Mouse (Mus musculus) limb, embryonic 10.5 days (tissue): ENCODE measurements around the gene Ntn5. TPM values are rescaled to one million over a fixed set of nuclear protein-coding genes. Genes with fewer than 3 reads are reported as not detected.

Experiments used
- DNase-seq: peaks from one replicate; pipeline ENCODE4 v3.0.0-alpha.2; 2017; ENCODE audit warnings: low spot score
- H3K27ac ChIP-seq: fragments of 300-500 bp; sonication (generic); 2 replicates; pipeline ENCODE4 v1.5.1; 2016; ENCODE audit warnings: mild to moderate bottlenecking
- H3K27me3 ChIP-seq: fragments of 300-500 bp; sonication (generic); 2 replicates; pipeline ENCODE4 v1.6.1; 2016; ENCODE audit warnings: low read depth, mild to moderate bottlenecking; ENCODE audit not compliant: poor library complexity, severe bottlenecking
- H3K36me3 ChIP-seq: fragments of 300-500 bp; sonication (generic); 2 replicates; pipeline ENCODE4 v1.6.1; 2016; ENCODE audit warnings: mild to moderate bottlenecking, moderate library complexity
- H3K4me1 ChIP-seq: fragments of 300-500 bp; sonication (generic); 2 replicates; pipeline ENCODE4 v1.6.1; 2016
- H3K4me3 ChIP-seq: fragments of 300-500 bp; sonication (generic); 2 replicates; pipeline ENCODE4 v1.5.1; 2016; ENCODE audit warnings: mild to moderate bottlenecking, moderate library complexity
- H3K9me3 ChIP-seq: fragments of 300-500 bp; sonication (generic); replicated peaks from 2 replicates; pipeline ENCODE4 v1.6.1; 2016; ENCODE audit warnings: mild to moderate bottlenecking
- WGBS: fragments of 180-500 bp; shearing (Covaris S2); methylation state at CpG from one replicate; pipeline ENCODE4 v1.1.7; 2016; 5-methylcytosine and 5-hydroxymethylcytosine counted together
- polyA plus RNA-seq: library from polyadenylated mRNA; unstranded; fragments of >200 nt; fragmentation: Nextera tagmentation; extraction: Ambion mirVana; gene quantifications from 2 replicates; pipeline ENCODE4 v1.2.1, GENCODE M21; 2016

Ntn5 gene
- 0.16 and 0.39 TPM in 2 replicates for polyA plus RNA-seq

DNA sequence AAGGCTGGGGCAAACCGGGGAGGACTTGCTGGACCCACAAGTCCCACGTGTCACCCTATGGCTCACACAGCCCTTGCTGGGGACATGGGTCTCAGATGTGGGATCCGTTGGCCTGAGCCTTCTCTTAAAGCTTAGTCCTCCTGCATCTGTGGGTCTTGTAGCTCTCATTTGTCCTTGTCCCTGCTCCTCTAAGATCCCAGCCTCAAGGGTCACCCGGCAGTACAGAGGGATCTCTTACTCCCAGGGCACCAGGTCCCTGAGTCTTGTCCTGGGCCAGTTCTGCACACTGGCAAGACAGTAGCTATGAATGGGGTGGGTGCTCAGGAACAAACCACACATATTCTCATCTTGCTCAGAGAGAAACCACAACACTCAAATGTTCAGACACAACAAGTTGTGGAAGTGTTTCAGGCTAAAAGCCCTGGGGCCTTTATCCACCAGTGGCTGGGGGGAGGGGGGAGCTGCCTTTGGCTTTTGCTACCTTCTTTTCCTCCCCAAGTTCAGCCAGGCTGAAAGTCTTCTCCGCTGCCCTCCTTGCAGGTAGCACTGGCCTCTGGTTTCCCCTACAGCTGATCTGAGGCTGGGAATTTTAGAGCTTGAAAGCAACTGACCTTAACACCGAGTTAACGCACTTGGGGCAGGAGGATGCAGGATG is at the start of gene Ntn5:
Gene Ntn5 (plus strand): TSS at position 627 of the 655 bp plus-strand sequence.
- Histone ChIP-seq H3K4me1 (peaks cover 43% of the 10 kb centered on the region), H3K27me3 (no peaks in the 10 kb centered on the region), H3K27ac (peak within 1 kb of the TSS; percentile 84), H3K9me3 (no peaks in the 10 kb centered on the region), H3K36me3 (no peaks in the 10 kb centered on the region), H3K4me3 (peak within 1 kb of the TSS; percentile 20; the same call in 1 of the 2 replicates)
- no peak for DNase-seq
- 72% methylated on average over 7 of the region's 7 CpGs for WGBS

DNA sequence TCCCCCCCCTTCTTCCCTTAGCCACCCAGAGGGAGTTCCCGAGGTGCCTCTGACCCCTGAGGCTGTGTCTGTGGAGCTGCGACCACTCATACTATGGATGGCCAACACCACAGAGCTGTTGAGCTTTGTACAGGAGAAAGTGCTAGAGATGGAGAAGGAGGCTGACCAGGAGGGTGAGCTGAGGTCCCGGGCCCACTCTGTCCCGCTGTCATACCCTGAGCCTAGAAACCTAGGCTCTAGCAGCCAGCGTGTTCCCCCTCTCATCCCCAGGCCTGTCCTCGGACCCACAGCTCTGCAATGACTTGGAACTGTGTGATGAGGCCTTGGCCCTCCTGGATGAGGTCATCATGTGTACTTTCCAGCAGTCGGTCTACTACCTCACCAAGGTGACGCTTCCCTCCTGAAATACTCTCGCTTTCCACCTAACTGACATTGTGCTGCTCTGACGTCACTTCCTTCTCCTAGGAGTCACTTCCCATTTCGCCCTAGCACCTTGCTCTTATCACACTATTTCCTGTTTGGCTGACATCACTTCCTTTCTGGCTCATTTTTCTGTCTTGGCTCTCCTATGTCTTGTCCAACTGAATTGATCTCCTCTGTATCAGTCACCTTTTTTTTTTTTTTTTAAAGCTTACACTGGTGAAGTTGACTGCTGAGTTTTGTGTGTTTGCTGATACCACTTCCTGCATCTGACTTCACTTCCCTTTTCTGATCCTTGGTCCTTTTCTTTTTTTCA is 48.7 kb upstream of the Ntn5 start:
- no peak overlapping the region for H3K4me3 ChIP-seq

GRCm38 (mm10) chr7:45635711-45636688 is 47.8 kb upstream of the Ntn5 start:
- H3K9me3 ChIP-seq, result no peaks in the 10 kb centered on the region
- H3K27me3 ChIP-seq, result peaks cover 44% of the 10 kb centered on the region
- H3K4me3 ChIP-seq, result no peak overlapping the region
- 86% methylated on average over 15 of the region's 15 CpGs for WGBS
- no peak for DNase-seq
- peaks cover 13% of the 10 kb centered on the region for H3K36me3 ChIP-seq
- H3K4me1 ChIP-seq, result peaks cover 26% of the 10 kb centered on the region
- H3K27ac ChIP-seq, result no peak overlapping the region

More for the DNA sequence above, 48.7 kb upstream of the Ntn5 start:
- no peaks in the 10 kb centered on the region for H3K9me3 ChIP-seq
- peaks cover 13% of the 10 kb centered on the region for H3K36me3 ChIP-seq
- no peak overlapping the region for H3K27ac ChIP-seq
- no peak for DNase-seq
- WGBS, result 87% methylated on average over 11 of the region's 11 CpGs
- peaks cover 46% of the 10 kb centered on the region for H3K27me3 ChIP-seq
- H3K4me1 ChIP-seq, result peaks cover 25% of the 10 kb centered on the region

GRCm38 (mm10) chr7:45637710-45638109 is 46.1 kb upstream of the Ntn5 start:
- Histone ChIP-seq H3K27me3 (peaks cover 27% of the 10 kb centered on the region), H3K9me3 (no peaks in the 10 kb centered on the region), H3K36me3 (peaks cover 11% of the 10 kb centered on the region), H3K27ac (no peak overlapping the region), H3K4me1 (peaks cover 36% of the 10 kb centered on the region), H3K4me3 (peak overlapping the region; percentile 42; the same call in 1 of the 2 replicates)
- WGBS, result 98% methylated on average over 6 of the region's 6 CpGs
- no peak for DNase-seq

GRCm38 (mm10) chr7:45638623-45639401 is 45.0 kb upstream of the Ntn5 start:
- Histone ChIP-seq H3K4me1 (peaks cover 41% of the 10 kb centered on the region), H3K4me3 (peak overlapping the region; percentile 42), H3K9me3 (no peaks in the 10 kb centered on the region), H3K27ac (peak overlapping the region; percentile 68), H3K27me3 (peaks cover 16% of the 10 kb centered on the region; the same call in 1 of the 2 replicates), H3K36me3 (peaks cover 11% of the 10 kb centered on the region)
- WGBS, result 18% methylated on average over 29 of the region's 29 CpGs
- DNase-seq, result peak; percentile 93

GRCm38 (mm10) chr7:45639561-45640027 is 44.2 kb upstream of the Ntn5 start, which contains the start of gene Mamstr:
TSS of gene Mamstr (plus strand) at chr7:45639977.
- Histone ChIP-seq H3K27me3 (peaks cover 16% of the 10 kb centered on the region; the same call in 1 of the 2 replicates), H3K4me1 (peaks cover 47% of the 10 kb centered on the region), H3K4me3 (peak within 1 kb of the TSS; percentile 42), H3K36me3 (peaks cover 11% of the 10 kb centered on the region), H3K27ac (no peak within 1 kb of the TSS), H3K9me3 (no peaks in the 10 kb centered on the region)
- DNase-seq, result no peak
- 19% methylated on average over 19 of the region's 19 CpGs for WGBS

DNA sequence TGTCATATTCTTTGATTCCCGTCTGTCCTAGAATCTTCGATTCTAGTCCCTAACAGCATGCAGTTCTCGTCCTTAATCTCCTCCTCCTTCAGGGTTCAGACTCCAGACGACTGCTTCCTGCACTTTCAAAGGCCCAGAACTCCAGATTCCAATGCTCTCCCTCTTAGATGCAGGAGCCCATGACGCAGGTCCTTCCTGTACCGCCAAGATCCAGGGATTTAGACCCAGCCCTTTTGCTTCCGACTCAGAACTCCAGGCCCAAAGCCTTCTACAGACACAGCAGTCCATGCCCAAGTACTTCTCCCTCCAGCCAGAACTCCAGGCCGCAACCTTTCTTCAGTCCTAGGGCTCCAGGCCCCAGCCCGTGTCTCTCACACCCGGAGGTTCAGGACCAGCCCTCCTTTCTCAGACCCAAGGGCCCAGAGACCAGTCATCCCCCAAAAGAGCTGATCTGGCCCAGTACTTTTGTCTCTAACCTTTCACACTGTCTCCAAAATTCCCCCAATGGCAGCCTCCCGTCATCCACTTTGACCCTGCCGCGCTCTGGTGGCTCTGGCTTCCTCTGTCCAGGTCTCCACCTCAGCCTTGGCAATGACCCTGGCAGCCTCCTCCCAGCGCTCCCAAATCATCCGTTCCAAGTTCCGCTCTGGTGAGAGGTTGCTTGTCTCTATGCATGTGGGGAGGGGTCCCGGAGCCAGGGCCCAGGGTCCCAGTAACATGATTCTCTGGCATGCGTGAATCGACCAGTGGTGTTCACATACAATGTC is 43.4 kb upstream of the Ntn5 start:
- peaks cover 11% of the 10 kb centered on the region for H3K36me3 ChIP-seq
- H3K27ac ChIP-seq, result no peak overlapping the region
- no peaks in the 10 kb centered on the region for H3K9me3 ChIP-seq
- H3K4me3 ChIP-seq, result no peak overlapping the region
- peaks cover 21% of the 10 kb centered on the region; the same call in 1 of the 2 replicates for H3K27me3 ChIP-seq
- 80% methylated on average over 19 of the region's 19 CpGs for WGBS
- no peak for DNase-seq
- H3K4me1 ChIP-seq, result peaks cover 52% of the 10 kb centered on the region

GRCm38 (mm10) chr7:45641391-45642040 is 42.3 kb upstream of the Ntn5 start:
- H3K4me1 ChIP-seq, result peaks cover 52% of the 10 kb centered on the region
- peak overlapping the region; percentile 90 for H3K27ac ChIP-seq
- H3K36me3 ChIP-seq, result peaks cover 5% of the 10 kb centered on the region
- H3K27me3 ChIP-seq, result peaks cover 21% of the 10 kb centered on the region; the same call in 1 of the 2 replicates
- H3K4me3 ChIP-seq, result peak overlapping the region; percentile 16
- H3K9me3 ChIP-seq, result no peaks in the 10 kb centered on the region
- DNase-seq, result no peak
- 76% methylated on average over 17 of the region's 17 CpGs for WGBS

DNA sequence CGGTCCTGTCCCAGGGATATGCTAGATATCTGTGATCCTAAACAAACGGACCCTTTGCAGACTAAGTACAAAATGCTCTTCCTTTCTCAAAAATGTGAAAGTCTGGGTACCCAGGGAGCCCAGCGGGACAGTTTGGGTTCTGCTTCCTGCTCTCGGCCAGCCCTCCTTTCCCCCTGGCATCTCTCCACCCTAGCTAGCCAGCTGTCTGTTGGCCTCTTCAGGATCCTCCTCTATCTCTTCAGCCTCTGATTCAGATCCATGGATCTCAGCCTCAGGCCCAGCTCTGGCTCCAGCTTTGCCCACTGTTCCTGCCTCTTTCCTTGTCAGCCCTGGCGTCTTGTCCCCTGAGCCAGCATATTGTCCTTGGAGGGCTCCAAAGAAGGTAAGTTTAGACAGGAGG is 41.7 kb upstream of the Ntn5 start:
- WGBS, result 88% methylated on average over 5 of the region's 5 CpGs
- Histone ChIP-seq H3K9me3 (no peaks in the 10 kb centered on the region), H3K27ac (peak overlapping the region; percentile 90), H3K4me3 (peak overlapping the region; percentile 61; the same call in 1 of the 2 replicates), H3K4me1 (peaks cover 52% of the 10 kb centered on the region), H3K27me3 (peaks cover 21% of the 10 kb centered on the region; the same call in 1 of the 2 replicates), H3K36me3 (no peaks in the 10 kb centered on the region)
- no peak for DNase-seq

DNA sequence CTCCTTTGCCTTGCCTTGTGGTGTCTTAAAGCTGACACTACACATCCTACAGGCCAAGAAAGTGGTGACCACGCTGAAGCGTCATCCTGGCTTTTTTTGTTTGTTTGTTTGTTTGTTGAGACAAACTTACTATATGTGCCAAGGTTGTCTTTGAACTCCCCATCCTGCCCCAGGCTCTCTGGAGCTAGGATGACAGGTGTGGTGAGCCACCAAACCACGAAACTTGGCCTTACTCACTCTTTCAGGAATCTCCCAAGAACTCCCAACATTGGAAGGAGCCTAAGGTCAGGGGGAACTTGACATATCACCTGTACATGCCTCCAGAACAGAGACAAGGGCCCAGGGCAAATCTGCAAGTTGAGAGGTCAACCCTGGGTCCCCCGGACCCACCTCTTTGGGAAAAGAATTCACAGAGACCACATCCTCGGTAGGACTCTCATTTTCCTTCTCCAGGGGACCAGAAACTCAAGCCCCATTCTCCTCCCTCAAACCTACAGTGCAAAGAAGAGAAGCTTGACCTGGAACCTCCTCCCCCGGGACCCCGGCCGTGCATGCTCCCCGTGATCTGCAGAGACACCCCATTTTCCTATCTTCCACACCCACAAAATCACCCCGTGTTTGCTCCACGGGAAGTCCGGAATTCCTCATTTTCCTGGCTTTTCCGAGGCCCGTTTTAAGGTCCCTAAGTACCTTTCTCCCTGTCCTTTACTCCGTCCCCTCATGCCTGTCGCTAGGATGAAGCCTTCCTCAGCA is 41.1 kb upstream of the Ntn5 start:
- peaks cover 21% of the 10 kb centered on the region; the same call in 1 of the 2 replicates for H3K27me3 ChIP-seq
- WGBS, result 43% methylated on average over 16 of the region's 16 CpGs
- H3K4me1 ChIP-seq, result peaks cover 52% of the 10 kb centered on the region

More for the DNA sequence above, 41.1 kb upstream of the Ntn5 start:
- H3K36me3 ChIP-seq, result no peaks in the 10 kb centered on the region
- DNase-seq, result no peak
- H3K27ac ChIP-seq, result peak overlapping the region; percentile 90
- H3K9me3 ChIP-seq, result no peaks in the 10 kb centered on the region
- peak overlapping the region; percentile 61 for H3K4me3 ChIP-seq
